Mouse (Mus musculus): ENCODE measurements around the gene Cbarp. TPM values are rescaled to one million over a fixed set of nuclear protein-coding genes. Genes with fewer than 3 reads are reported as not detected.

Cbarp gene
- 270 and 288 TPM in 2 replicates for total RNA-seq (2014; rRNA removed)
- 95.5 and 106 TPM in 2 replicates for polyA plus RNA-seq (2015; fragmentation: Nextera tagmentation; extraction: Ambion mirVana)

DNA sequence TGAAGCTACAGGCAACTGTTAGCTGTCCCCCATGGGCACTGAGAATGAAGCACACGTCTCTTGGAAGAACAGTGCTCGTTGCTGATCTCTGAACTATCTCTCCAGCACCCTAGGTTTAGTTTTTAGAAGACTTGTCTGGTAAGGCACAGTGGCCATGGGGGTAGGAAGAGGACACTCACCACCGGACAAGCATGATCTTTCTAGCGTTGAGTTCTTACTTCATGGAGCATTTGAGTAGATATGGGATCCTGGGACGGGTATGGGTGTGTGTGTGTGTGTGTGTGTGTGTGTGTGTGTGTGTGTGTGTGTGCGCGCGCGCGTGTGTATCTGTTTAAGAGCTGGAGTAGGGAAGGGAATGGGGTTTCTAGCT lies at the start of gene Cbarp:
Cbarp (minus strand) TSS at position 170 of the 370 bp plus-strand sequence.
- Histone ChIP-seq H3K4me3 (ENCODE audit: low read length) (peak within 1 kb of the TSS; percentile 75), H3K9me3 (ENCODE audit: low read length) (no peaks in the 10 kb centered on the region), H3K4me1 (ENCODE audit: insufficient read depth, low read length) (peaks cover 24% of the 10 kb centered on the region), H3K9ac (replicated peaks; ENCODE audit: low read length) (peak within 1 kb of the TSS; percentile 30; the same call in 1 of the 2 replicates), H3K27me3 (ENCODE audit: insufficient read depth, low read length) (no peaks in the 10 kb centered on the region), H3K36me3 (ENCODE audit: insufficient read depth, low read length) (peaks cover 14% of the 10 kb centered on the region), H3K27ac (peak within 1 kb of the TSS; percentile 97), H3K4me2 (ENCODE audit: low read depth, low read length) (peak within 1 kb of the TSS; percentile 98)
- ATAC-seq (no peak), DNase-seq (ENCODE audit: low spot score) (no peak)
- no peak for TF ChIP-seq CTCF (IDR thresholded peaks at IDR 0.05; ENCODE audit: low read depth)
- WGBS, result 75% methylated on average over 10 of the region's 10 CpGs

DNA sequence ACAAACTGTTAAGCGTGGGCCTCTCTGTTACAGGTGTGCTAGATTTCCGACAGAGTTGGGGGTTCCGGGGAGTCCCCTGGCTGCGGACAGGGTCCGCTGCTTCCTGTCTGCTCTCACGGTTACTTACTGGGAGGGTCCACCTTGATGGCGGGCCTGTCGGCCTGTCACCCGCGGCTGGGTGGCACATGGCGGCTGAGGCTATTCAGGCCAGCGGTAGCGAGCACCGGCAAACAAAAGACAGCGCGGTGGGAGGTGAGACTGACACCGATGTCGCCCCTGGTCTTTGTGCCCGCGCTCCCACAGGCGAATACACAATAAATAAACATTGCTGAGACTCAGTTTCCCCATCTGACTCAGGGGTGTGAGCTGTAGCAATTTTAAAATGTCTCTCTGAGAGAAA lies 49.4 kb upstream of the Cbarp start:
- H3K27ac ChIP-seq, result peak overlapping the region; percentile 81
- DNase-seq (ENCODE audit: low spot score) (peak; percentile 17), ATAC-seq (no peak)
- TF ChIP-seq CTCF (IDR thresholded peaks at IDR 0.05; ENCODE audit: low read depth), result no peak
- peak overlapping the region; percentile 63 for H3K4me2 ChIP-seq (ENCODE audit: low read depth, low read length)
- peaks cover 4% of the 10 kb centered on the region; the same call in 1 of the 2 replicates for H3K27me3 ChIP-seq (ENCODE audit: insufficient read depth, low read length)
- no peaks in the 10 kb centered on the region for H3K9me3 ChIP-seq (ENCODE audit: low read length)
- H3K4me1 ChIP-seq (ENCODE audit: insufficient read depth, low read length), result no peaks in the 10 kb centered on the region
- H3K4me3 ChIP-seq (ENCODE audit: low read length), result peak overlapping the region; percentile 34
- 13% methylated on average over 21 of the region's 21 CpGs for WGBS
- H3K36me3 ChIP-seq (ENCODE audit: insufficient read depth, low read length), result peaks cover 13% of the 10 kb centered on the region; the same call in 1 of the 2 replicates
- H3K9ac ChIP-seq (replicated peaks; ENCODE audit: low read length), result peak overlapping the region; percentile 61

DNA sequence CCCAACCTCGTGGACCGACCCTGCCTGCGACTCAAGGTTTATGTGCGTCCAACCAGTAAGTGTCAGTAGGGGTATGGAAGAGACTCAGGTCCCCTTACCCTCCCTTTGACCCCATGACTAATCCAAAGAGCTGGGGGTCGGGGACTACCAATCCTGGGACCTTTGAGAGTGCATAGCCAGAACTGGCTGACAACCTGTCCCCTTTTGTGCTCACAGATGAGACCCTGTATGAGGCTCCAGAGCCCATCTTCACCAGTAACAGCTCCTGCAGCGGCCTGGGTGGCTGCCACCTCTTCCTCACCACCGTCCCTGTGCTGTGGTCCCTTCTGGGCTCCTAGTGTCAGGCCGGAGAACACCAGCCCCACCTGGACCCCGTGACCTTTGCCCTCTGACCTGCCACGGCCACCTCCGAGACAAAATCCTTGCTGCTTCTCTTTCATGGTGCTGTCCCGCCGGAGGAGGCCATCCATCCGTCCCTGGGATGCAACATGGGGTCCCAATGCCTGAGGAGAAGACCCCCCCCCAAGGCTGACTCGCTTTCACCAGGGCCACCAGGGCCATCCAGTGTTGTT lies 47.9 kb upstream of the Cbarp start:
- Histone ChIP-seq H3K9ac (replicated peaks; ENCODE audit: low read length) (no peak overlapping the region), H3K4me3 (ENCODE audit: low read length) (no peak overlapping the region), H3K4me2 (ENCODE audit: low read depth, low read length) (no peak overlapping the region), H3K9me3 (ENCODE audit: low read length) (no peaks in the 10 kb centered on the region), H3K27ac (no peak overlapping the region), H3K36me3 (ENCODE audit: insufficient read depth, low read length) (peaks cover 13% of the 10 kb centered on the region; the same call in 1 of the 2 replicates), H3K27me3 (ENCODE audit: insufficient read depth, low read length) (peaks cover 4% of the 10 kb centered on the region; the same call in 1 of the 2 replicates), H3K4me1 (ENCODE audit: insufficient read depth, low read length) (no peaks in the 10 kb centered on the region)
- ATAC-seq (no peak), DNase-seq (ENCODE audit: low spot score) (no peak)
- 68% methylated on average over 15 of the region's 15 CpGs for WGBS
- no peak for TF ChIP-seq CTCF (IDR thresholded peaks at IDR 0.05; ENCODE audit: low read depth)

DNA sequence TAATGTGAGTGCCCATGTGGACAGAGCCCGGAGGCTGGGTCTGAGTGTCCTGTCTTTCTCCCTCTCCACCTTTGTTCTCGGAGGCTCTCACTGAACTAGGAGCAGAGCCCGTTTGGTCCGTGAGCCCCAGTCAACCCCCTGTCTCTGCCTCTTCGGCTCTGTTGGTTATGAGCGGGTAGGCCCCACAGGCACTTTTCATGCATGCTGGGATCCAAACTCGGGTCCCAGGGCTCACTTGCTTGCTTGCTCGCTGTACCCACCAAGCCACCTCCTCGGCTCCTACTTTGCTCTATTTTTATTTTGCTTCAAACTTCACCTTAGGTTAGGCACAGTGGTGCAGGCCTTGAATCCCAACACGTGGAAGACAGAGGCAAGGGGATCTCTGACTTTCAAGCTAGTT lies 47.1 kb upstream of the Cbarp start:
- Histone ChIP-seq H3K36me3 (ENCODE audit: insufficient read depth, low read length) (peaks cover 13% of the 10 kb centered on the region; the same call in 1 of the 2 replicates), H3K27ac (no peak overlapping the region), H3K4me3 (ENCODE audit: low read length) (no peak overlapping the region), H3K9ac (replicated peaks; ENCODE audit: low read length) (no peak overlapping the region), H3K9me3 (ENCODE audit: low read length) (no peaks in the 10 kb centered on the region), H3K27me3 (ENCODE audit: insufficient read depth, low read length) (peaks cover 3% of the 10 kb centered on the region; the same call in 1 of the 2 replicates), H3K4me2 (ENCODE audit: low read depth, low read length) (no peak overlapping the region), H3K4me1 (ENCODE audit: insufficient read depth, low read length) (no peaks in the 10 kb centered on the region)
- TF ChIP-seq CTCF (IDR thresholded peaks at IDR 0.05; ENCODE audit: low read depth), result no peak
- WGBS, result 85% methylated on average over 10 of the region's 10 CpGs
- no peak for ATAC-seq
- no peak for DNase-seq (ENCODE audit: low spot score)

- H3K4me2 ChIP-seq (ENCODE audit: low read depth, low read length), result no peak overlapping the region
- no peak for TF ChIP-seq CTCF (IDR thresholded peaks at IDR 0.05; ENCODE audit: low read depth)
- DNase-seq (ENCODE audit: low spot score) (no peak), ATAC-seq (no peak)
- H3K9ac ChIP-seq (replicated peaks; ENCODE audit: low read length), result no peak overlapping the region
- 47% methylated on average over 27 of the region's 27 CpGs for WGBS
- no peak overlapping the region for H3K4me3 ChIP-seq (ENCODE audit: low read length)
- H3K36me3 ChIP-seq (ENCODE audit: insufficient read depth, low read length), result peaks cover 13% of the 10 kb centered on the region; the same call in 1 of the 2 replicates
- H3K9me3 ChIP-seq (ENCODE audit: low read length), result no peaks in the 10 kb centered on the region
- no peak overlapping the region for H3K27ac ChIP-seq
- H3K4me1 ChIP-seq (ENCODE audit: insufficient read depth, low read length), result no peaks in the 10 kb centered on the region
- H3K27me3 ChIP-seq (ENCODE audit: insufficient read depth, low read length), result no peaks in the 10 kb centered on the region
These were observed 46.0 kb upstream of the Cbarp start for GRCm38 (mm10) chr10:80186649-80187048.

DNA sequence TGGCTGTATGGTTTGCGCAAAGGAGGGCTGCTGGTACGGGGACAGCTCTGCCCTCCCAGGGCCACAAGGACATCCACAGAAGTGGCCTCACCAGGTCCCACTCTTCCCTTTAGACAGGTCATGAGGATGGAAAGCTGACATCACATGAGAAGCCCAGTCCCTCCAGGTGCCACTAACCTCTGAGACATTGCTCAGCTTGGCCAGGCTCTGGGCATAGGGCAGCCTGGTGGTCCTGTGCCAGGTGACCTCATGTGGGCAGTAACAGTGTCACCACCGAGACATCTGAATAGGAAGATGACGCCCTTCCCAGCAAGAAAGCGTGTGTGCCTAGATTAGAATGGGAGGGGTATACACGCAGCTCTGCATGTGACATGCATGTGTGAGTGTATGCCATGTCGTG lies 41.9 kb upstream of the Cbarp start:
- 94% methylated on average over 7 of the region's 7 CpGs for whole genome bisulfite sequencing
- no peaks in the 10 kb centered on the region for H3K9me3 ChIP-seq (ENCODE audit: low read length)
- ATAC-seq (no peak), DNase-seq (ENCODE audit: low spot score) (no peak)
- H3K4me3 ChIP-seq (ENCODE audit: low read length), result no peak overlapping the region
- H3K27me3 ChIP-seq (ENCODE audit: insufficient read depth, low read length), result no peaks in the 10 kb centered on the region
- no peaks in the 10 kb centered on the region for H3K36me3 ChIP-seq (ENCODE audit: insufficient read depth, low read length)
- H3K27ac ChIP-seq, result no peak overlapping the region
- H3K9ac ChIP-seq (replicated peaks; ENCODE audit: low read length), result no peak overlapping the region
- H3K4me1 ChIP-seq (ENCODE audit: insufficient read depth, low read length), result 0 out of 2 replicates have a peak, but pooled peaks cover 7% of the 10 kb centered on the region
- no peak for TF ChIP-seq CTCF (IDR thresholded peaks at IDR 0.05; ENCODE audit: low read depth)
- no peak overlapping the region for H3K4me2 ChIP-seq (ENCODE audit: low read depth, low read length)

- H3K4me3 ChIP-seq (ENCODE audit: low read length), result peak overlapping the region; percentile 69; the same call in 1 of the 2 replicates
- H3K4me1 ChIP-seq (ENCODE audit: insufficient read depth, low read length), result 0 out of 2 replicates have a peak, but pooled peaks cover 7% of the 10 kb centered on the region
- peak overlapping the region; percentile 85 for H3K4me2 ChIP-seq (ENCODE audit: low read depth, low read length)
- H3K27me3 ChIP-seq (ENCODE audit: insufficient read depth, low read length), result no peaks in the 10 kb centered on the region
- DNase-seq (ENCODE audit: low spot score), result no peak
- H3K36me3 ChIP-seq (ENCODE audit: insufficient read depth, low read length), result no peaks in the 10 kb centered on the region
- no peak overlapping the region for H3K27ac ChIP-seq
- no peak for TF ChIP-seq CTCF (IDR thresholded peaks at IDR 0.05; ENCODE audit: low read depth)
- H3K9ac ChIP-seq (replicated peaks; ENCODE audit: low read length), result 0 out of 2 replicates have a peak overlapping the region, but pooled peaks have one; percentile 85
- no peak for ATAC-seq
- no peaks in the 10 kb centered on the region for H3K9me3 ChIP-seq (ENCODE audit: low read length)
- WGBS, result 32% methylated on average over 5 of the region's 5 CpGs
These were observed 40.2 kb upstream of the Cbarp start for GRCm38 (mm10) chr10:80180823-80181222.

All from hindbrain, postnatal 0 days (tissue).